Mouse (Mus musculus) forebrain, embryonic 14.5 days (tissue): ENCODE measurements around the gene Lck. TPM values are rescaled to one million over a fixed set of nuclear protein-coding genes. Genes with fewer than 3 reads are reported as not detected.

Experiments
- ATAC-seq: fragments of 200-750 bp; cut with Nextera tagmentation; 2 replicates; pipeline ENCODE4 v1.8.0; 2017; ENCODE audit warnings: mild to moderate bottlenecking, moderate library complexity
- DNase-seq: peaks from one replicate; pipeline ENCODE4 v3.0.0-alpha.2; 2015; ENCODE audit warnings: low spot score
- H3K27ac ChIP-seq: fragments of 300-500 bp; sonication (generic); 2 replicates; pipeline ENCODE4 v1.5.1; 2014; ENCODE audit warnings: low read depth, mild to moderate bottlenecking, control low read depth, low read length, moderate library complexity
- H3K27me3 ChIP-seq: fragments of 300-500 bp; sonication (generic); replicated peaks from 2 replicates; pipeline ENCODE4 v1.6.1; 2014; ENCODE audit warnings: low read length, control low read depth, mixed read lengths; ENCODE audit not compliant: control insufficient read depth, insufficient read depth
- H3K36me3 ChIP-seq: fragments of 300-500 bp; sonication (generic); 2 replicates; pipeline ENCODE4 v1.6.1; 2014; ENCODE audit warnings: low read length, control low read depth; ENCODE audit not compliant: control insufficient read depth, insufficient read depth
- H3K4me1 ChIP-seq: fragments of 300-500 bp; sonication (generic); 2 replicates; pipeline ENCODE4 v1.6.1; 2014; ENCODE audit warnings: antibody characterized with exemption, low read length, control low read depth; ENCODE audit not compliant: control insufficient read depth, insufficient read depth
- H3K4me2 ChIP-seq: fragments of 300-500 bp; sonication (generic); 2 replicates; pipeline ENCODE4 v1.6.1; 2014; ENCODE audit warnings: mild to moderate bottlenecking, control low read depth, low read length
- H3K4me3 ChIP-seq: fragments of 300-500 bp; sonication (generic); 2 replicates; pipeline ENCODE4 v1.5.1; 2014; ENCODE audit warnings: low read depth, low read length, control low read depth
- H3K9ac ChIP-seq: fragments of 300-500 bp; sonication (generic); 2 replicates; pipeline ENCODE4 v1.6.1; 2014; ENCODE audit warnings: mild to moderate bottlenecking, low read length, control low read depth, moderate library complexity
- H3K9me3 ChIP-seq: fragments of 300-500 bp; sonication (generic); replicated peaks from 2 replicates; pipeline ENCODE4 v1.6.1; 2016; ENCODE audit warnings: low read length, control low read depth, mixed read lengths; ENCODE audit not compliant: control insufficient read depth
- WGBS: fragments of 180-500 bp; shearing (Covaris S2); extraction: QIAGEN DNeasy Blood & Tissue Kit; methylation state at CpG from one replicate; pipeline ENCODE4 v1.1.7; 2014; 5-methylcytosine and 5-hydroxymethylcytosine counted together
- polyA plus RNA-seq: library from polyadenylated mRNA; unstranded; fragments of >200 nt; fragmentation: Nextera tagmentation; extraction: Ambion mirVana; gene quantifications from 2 replicates; pipeline ENCODE4 v1.2.1, GENCODE M21; 2014

The Lck gene
- polyA plus RNA-seq, 1 experiment from 2014 or later = 8.2 TPM

DNA sequence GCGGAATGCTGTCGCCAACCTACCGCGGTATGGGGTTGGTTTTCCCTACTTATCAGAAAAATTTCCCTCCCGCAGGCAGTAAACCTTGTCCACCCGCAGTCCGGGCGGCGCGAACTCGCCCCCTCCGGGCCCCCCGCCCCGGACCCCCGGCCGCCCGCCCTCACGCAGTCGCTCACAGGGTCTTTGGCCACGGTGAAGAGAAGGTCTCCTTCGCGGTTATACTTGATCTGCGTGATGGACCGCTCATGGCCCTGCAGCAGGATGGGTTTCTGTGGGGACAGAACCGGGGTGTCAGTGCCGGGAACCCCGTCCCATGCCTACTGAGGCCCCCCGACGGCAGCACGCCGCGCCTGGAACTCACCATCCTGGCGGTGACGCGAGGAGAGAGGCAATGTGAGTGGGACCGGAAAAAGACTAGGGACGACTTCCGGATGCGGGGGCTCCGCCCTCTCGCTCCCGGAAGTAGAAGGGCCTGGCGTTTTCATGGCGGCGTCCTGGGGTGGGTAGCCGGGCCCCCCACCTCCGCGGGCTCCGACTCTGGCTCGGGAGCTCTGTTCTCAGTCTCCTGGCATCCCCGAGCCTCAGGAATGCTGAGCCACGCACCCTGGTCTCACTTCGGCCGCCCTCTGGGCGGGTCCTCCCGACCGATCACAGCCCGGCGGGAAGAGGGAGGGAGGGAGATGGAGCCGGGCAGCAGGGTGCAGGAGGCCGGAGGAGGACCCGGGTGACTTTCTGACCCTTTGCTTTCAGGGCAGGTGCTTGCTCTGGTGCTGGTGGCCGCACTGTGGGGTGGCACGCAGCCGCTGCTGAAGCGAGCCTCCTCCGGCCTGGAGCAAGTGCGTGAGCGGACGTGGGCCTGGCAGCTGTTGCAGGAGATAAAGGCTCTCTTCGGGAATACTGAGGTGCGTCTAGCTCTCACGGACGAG, 27.1 kb upstream of the Lck start, which contains the start of the genes Eif3i and Tmem234:
Gene Eif3i, minus strand, starts transcription at position 416 of the 926 bp plus-strand sequence.
Gene Tmem234, plus strand, starts transcription at position 436 of the 926 bp plus-strand sequence.
- H3K27me3 ChIP-seq = no peaks in the 10 kb centered on the region
- WGBS = under 1% methylated on average over 72 of the region's 74 CpGs
- peak within 1 kb of the TSS; percentile 93 for H3K9ac ChIP-seq
- H3K9me3 ChIP-seq = no peaks in the 10 kb centered on the region
- peaks cover 37% of the 10 kb centered on the region for H3K36me3 ChIP-seq
- peak within 1 kb of the TSS; percentile 60 for H3K27ac ChIP-seq
- H3K4me2 ChIP-seq = peak within 1 kb of the TSS; percentile 81
- ATAC-seq (peak; percentile 96), DNase-seq (peak; percentile 91)
- H3K4me3 ChIP-seq = peak within 1 kb of the TSS; percentile 97
- H3K4me1 ChIP-seq = peaks cover 15% of the 10 kb centered on the region

- Histone ChIP-seq H3K4me2 (no peak overlapping the region), H3K4me3 (no peak overlapping the region), H3K9me3 (no peaks in the 10 kb centered on the region), H3K4me1 (no peaks in the 10 kb centered on the region), H3K36me3 (peaks cover 38% of the 10 kb centered on the region), H3K27me3 (no peaks in the 10 kb centered on the region), H3K9ac (no peak overlapping the region), H3K27ac (no peak overlapping the region)
- ATAC-seq = no peak
- DNase-seq = no peak
- 90% methylated on average over 4 of the region's 4 CpGs for WGBS
Observed at GRCm38 (mm10) chr4:129588865-129589264, 15.4 kb upstream of the Lck start.

DNA sequence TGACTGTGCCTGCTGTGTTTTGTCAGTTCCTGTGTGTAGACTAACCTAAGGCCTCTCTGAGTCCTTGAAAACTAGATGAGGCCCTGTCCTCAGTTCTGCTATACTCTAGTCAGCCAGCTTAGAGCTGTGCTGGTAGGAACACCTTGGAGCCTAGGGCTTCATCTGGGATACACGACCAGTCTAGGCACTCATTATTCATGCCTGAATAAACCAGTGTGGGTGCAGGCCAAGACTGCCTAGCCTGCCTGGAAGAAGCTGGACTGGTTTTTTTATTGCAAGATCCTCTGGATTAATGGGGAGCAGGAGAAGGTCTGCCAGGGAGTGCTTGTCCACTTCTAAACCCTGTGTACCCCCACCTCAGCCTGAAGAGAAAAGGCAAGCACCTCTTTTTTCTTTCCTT, 13.5 kb upstream of the Lck start:
- DNase-seq = no peak
- Histone ChIP-seq H3K9ac (no peak overlapping the region), H3K4me3 (no peak overlapping the region), H3K9me3 (no peaks in the 10 kb centered on the region), H3K4me2 (no peak overlapping the region), H3K4me1 (no peaks in the 10 kb centered on the region), H3K27ac (no peak overlapping the region), H3K36me3 (peaks cover 19% of the 10 kb centered on the region), H3K27me3 (no peaks in the 10 kb centered on the region)
- 7% methylated on average over 1 of the region's 1 CpGs for WGBS
- ATAC-seq = no peak

GRCm38 (mm10) chr4:129585773-129586172, 12.3 kb upstream of the Lck start:
- WGBS = 78% methylated on average over 9 of the region's 9 CpGs
- ATAC-seq (no peak), DNase-seq (no peak)
- H3K4me1 ChIP-seq = no peaks in the 10 kb centered on the region
- H3K27ac ChIP-seq = no peak overlapping the region
- no peak overlapping the region for H3K4me3 ChIP-seq
- peaks cover 7% of the 10 kb centered on the region for H3K36me3 ChIP-seq
- no peaks in the 10 kb centered on the region for H3K9me3 ChIP-seq
- no peak overlapping the region for H3K4me2 ChIP-seq
- no peaks in the 10 kb centered on the region for H3K27me3 ChIP-seq
- no peak overlapping the region for H3K9ac ChIP-seq

- DNase-seq = peak; percentile 69
- Histone ChIP-seq H3K4me2 (peak overlapping the region; percentile 49), H3K4me3 (peak overlapping the region; percentile 21), H3K36me3 (0 out of 2 replicates have a peak, but pooled peaks cover under 1% of the 10 kb centered on the region), H3K9ac (peak overlapping the region; percentile 48), H3K27me3 (no peaks in the 10 kb centered on the region), H3K4me1 (no peaks in the 10 kb centered on the region), H3K27ac (no peak overlapping the region), H3K9me3 (no peaks in the 10 kb centered on the region)
- 2% methylated on average over 36 of the region's 36 CpGs for WGBS
- peak; percentile 44; the same call in 1 of the 2 replicates for ATAC-seq
Observed at GRCm38 (mm10) chr4:129584884-129585608, 11.6 kb upstream of the Lck start.

- ATAC-seq (no peak), DNase-seq (no peak)
- Histone ChIP-seq H3K4me3 (no peak overlapping the region; the same call in 1 of the 2 replicates), H3K36me3 (no peaks in the 10 kb centered on the region), H3K4me1 (no peaks in the 10 kb centered on the region), H3K27me3 (no peaks in the 10 kb centered on the region), H3K9ac (peak overlapping the region; percentile 48; the same call in 1 of the 2 replicates), H3K4me2 (peak overlapping the region; percentile 49), H3K9me3 (no peaks in the 10 kb centered on the region), H3K27ac (no peak overlapping the region)
- 81% methylated on average over 1 of the region's 1 CpGs for WGBS
Observed at GRCm38 (mm10) chr4:129584370-129584769, 10.9 kb upstream of the Lck start.

GRCm38 (mm10) chr4:129582251-129582650, 8.8 kb upstream of the Lck start:
- ATAC-seq = no peak
- no peaks in the 10 kb centered on the region for H3K36me3 ChIP-seq
- H3K27me3 ChIP-seq = no peaks in the 10 kb centered on the region
- WGBS = 88% methylated on average over 1 of the region's 1 CpGs
- no peak overlapping the region for H3K4me2 ChIP-seq
- no peak overlapping the region for H3K9ac ChIP-seq
- no peak overlapping the region for H3K27ac ChIP-seq
- H3K4me3 ChIP-seq = no peak overlapping the region
- DNase-seq = no peak
- no peaks in the 10 kb centered on the region for H3K4me1 ChIP-seq
- no peaks in the 10 kb centered on the region for H3K9me3 ChIP-seq

GRCm38 (mm10) chr4:129580347-129580746, 6.9 kb upstream of the Lck start:
- Histone ChIP-seq H3K9me3 (no peaks in the 10 kb centered on the region), H3K9ac (no peak overlapping the region), H3K4me3 (no peak overlapping the region), H3K4me2 (no peak overlapping the region), H3K4me1 (no peaks in the 10 kb centered on the region), H3K27me3 (no peaks in the 10 kb centered on the region), H3K36me3 (no peaks in the 10 kb centered on the region), H3K27ac (no peak overlapping the region)
- peak; percentile 43 for DNase-seq
- no peak for ATAC-seq
- 70% methylated on average over 7 of the region's 7 CpGs for WGBS
